Mouse (Mus musculus) bone marrow, adult 2 months (tissue): ENCODE measurements around the gene Spen. TPM values are rescaled to one million over a fixed set of nuclear protein-coding genes. Genes with fewer than 3 reads are reported as not detected.

Experiments
- H3K27ac ChIP-seq: fragments of 200-500 bp; 2 replicates; pipeline ENCODE4 v1.5.1; 2012; ENCODE audit warnings: low read depth, mild to moderate bottlenecking, control low read depth, inconsistent platforms, low read length; ENCODE audit not compliant: control insufficient read depth, poor library complexity, insufficient read depth
- H3K4me1 ChIP-seq: fragments of 200-500 bp; 2 replicates; pipeline ENCODE4 v1.6.1; 2011; ENCODE audit warnings: low read length; ENCODE audit not compliant: control insufficient read depth, insufficient read depth
- H3K4me3 ChIP-seq: fragments of 200-500 bp; replicated peaks from 2 replicates; pipeline ENCODE3; 2011; ENCODE audit warnings: mild to moderate bottlenecking, low read depth, low read length, control low read depth; ENCODE audit not compliant: control insufficient read depth
- CTCF ChIP-seq: fragments of 200-500 bp; IDR thresholded peaks from 2 replicates; pipeline ENCODE4 v1.5.1; 2011; ENCODE audit warnings: low read length, control low read depth; ENCODE audit not compliant: control insufficient read depth, insufficient read depth
- POLR2A ChIP-seq: fragments of 200-500 bp; IDR thresholded peaks from 2 replicates; pipeline ENCODE4 v1.6.1; 2011; ENCODE audit warnings: low read depth, mild to moderate bottlenecking, control low read depth, low read length, borderline replicate concordance; ENCODE audit not compliant: control insufficient read depth
- WGBS: fragments of 180-500 bp; shearing (Covaris S2); methylation state at CpG from one replicate; pipeline ENCODE4 v1.1.7; 2018; 5-methylcytosine and 5-hydroxymethylcytosine counted together
- polyA plus RNA-seq: library from polyadenylated mRNA; stranded (reverse); fragments of >200 nt; gene quantifications from 2 replicates; pipeline ENCODE4 v1.2.4, GENCODE M21; 2011; ENCODE audit warnings: low replicate concordance; ENCODE audit not compliant: missing spikeins, insufficient read depth, insufficient read length

Spen gene
- polyA plus RNA-seq, 1 experiment: 33.2 TPM

DNA sequence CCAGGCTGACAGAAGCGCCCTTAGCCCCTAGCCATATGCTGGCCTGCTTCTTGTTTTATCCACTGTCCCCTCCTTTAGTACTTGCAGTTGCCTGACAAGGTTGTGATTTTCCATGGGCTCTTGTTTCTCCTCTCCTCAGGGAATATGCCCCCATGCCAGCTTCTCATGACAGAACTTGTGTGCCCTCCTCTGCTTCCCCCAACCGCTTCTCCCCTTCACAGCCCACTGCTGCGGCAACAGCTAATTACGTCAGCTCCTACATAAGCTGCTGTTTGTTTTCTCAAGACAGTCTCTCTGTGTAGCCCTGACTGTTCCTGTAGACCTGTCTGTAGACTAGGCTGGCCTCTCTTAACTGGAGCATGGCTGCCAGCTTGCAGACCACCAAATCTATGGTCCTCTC, 82.9 kb downstream of the Spen start:
- H3K27ac ChIP-seq: 0 out of 2 replicates have a peak overlapping the region, but pooled peaks have one; percentile 11
- TF ChIP-seq POLR2A: no peak
- no peak for TF ChIP-seq CTCF
- H3K4me3 ChIP-seq: no peak overlapping the region
- peaks cover 6% of the 10 kb centered on the region; the same call in 1 of the 2 replicates for H3K4me1 ChIP-seq
- 66% methylated on average over 4 of the region's 4 CpGs for WGBS

DNA sequence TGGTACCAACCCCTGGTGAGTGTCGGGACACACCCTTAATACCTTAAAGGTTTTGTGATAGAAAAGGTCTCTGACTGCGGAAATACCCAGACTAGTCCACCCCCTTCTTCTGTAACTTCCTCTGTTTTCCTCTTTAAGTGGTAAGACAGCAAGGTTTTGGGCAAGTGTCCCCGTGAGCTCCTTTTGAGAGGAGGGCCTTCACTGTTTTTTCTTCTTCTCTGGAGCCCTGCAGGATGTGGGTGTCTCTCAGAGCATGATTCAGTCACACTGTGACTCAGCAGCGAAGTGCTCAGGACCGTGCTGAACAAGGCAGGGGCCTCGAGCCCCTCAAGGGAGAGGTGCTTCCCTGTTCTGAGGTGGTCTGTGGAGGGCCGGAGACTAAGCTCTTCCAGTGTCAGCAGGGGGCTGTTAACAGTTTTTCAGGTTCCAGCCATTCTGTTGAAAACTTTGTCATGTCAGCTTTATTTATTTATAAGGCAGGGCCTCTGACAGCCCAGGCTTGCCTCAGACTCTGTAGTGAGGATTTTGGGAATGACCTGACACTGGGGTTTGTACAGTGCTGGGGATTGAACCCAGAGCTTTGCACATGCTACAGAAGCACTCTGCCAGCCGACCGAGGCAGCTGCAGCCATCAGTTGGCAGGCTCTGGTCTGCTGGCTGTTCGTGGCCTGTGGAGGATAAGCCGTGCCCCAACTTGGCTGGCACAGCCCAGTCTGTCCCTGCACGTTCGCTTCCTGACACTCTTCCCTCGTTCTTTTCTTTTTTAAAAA, 83.6 kb downstream of the Spen start:
- TF ChIP-seq CTCF: no peak
- TF ChIP-seq POLR2A: no peak
- Histone ChIP-seq H3K27ac (peak overlapping the region; percentile 79), H3K4me3 (no peak overlapping the region), H3K4me1 (peaks cover 6% of the 10 kb centered on the region; the same call in 1 of the 2 replicates)
- 19% methylated on average over 14 of the region's 14 CpGs for WGBS

DNA sequence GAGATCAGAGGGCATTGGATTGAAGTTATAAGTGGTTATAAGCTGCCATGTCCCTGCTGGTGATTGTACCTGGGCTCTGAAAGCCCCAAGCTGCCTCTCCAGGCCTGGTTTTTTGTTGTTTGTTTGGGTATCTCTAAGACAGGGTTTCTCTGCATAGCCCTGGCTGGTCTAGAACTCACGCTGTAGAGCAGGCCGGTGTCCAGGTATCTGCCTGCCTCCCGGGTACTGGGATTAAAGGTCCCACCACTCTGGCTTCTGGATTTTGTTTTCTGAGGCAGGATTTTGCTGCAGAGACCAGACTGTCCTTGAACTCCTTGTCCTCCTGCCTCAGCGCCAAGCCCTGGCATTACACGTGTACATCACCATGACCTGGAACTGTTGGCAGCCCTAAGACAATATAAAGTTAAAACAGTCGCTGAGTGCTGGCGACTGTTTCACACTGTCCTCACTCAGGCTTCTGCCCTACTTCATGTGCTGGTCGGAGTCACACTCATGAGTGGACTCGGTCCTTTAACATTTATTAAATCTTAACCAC, 86.4 kb downstream of the Spen start:
- 89% methylated on average over 9 of the region's 9 CpGs for WGBS
- H3K4me3 ChIP-seq: no peak overlapping the region
- no peak overlapping the region for H3K27ac ChIP-seq
- TF ChIP-seq CTCF (no peak), POLR2A (no peak)
- peaks cover 6% of the 10 kb centered on the region; the same call in 1 of the 2 replicates for H3K4me1 ChIP-seq

DNA sequence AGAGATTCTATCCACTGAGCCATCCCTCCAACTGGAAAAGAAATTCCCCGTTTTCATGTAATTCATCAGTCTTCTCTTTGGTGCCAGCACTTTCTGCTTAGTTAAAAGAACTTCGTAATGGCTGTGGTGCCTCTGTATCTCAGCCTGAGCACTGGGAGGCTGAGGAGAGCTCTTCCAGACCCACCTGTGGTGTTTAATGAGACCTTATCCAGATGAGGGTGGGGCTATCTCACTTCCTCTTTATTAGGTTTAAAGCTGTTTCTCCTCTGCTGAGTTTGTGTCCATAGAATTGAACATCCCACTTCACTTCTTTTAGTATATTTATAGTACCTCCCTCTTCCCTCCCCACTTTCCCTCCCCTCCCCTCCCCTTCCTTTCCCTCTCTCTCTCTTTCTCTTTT, 87.1 kb downstream of the Spen start:
- TF ChIP-seq POLR2A (no peak), CTCF (no peak)
- Histone ChIP-seq H3K4me1 (peaks cover 6% of the 10 kb centered on the region; the same call in 1 of the 2 replicates), H3K27ac (no peak overlapping the region), H3K4me3 (no peak overlapping the region)
- 79% methylated on average over 2 of the region's 2 CpGs for WGBS

DNA sequence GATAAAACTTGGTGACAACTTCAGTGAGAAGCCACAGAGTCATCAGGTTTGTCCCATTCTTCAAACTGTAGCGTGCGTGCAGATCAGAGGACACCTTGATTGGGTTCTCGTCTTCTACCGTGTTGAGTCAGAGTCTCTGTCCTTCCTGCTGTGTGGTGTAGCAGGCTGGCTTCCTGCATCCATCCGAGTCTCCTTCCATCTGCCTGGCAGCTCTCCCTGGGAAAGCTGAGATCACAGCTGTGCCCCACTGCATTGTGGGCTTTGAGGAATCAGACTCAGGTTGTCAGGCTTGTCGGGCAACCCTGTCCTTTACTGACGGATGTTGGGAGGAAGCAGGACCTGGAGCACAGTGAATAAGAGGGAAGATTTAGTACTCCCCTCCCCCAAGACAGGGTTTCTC, 92.2 kb downstream of the Spen start:
- H3K4me1 ChIP-seq: peaks cover 1% of the 10 kb centered on the region; the same call in 1 of the 2 replicates
- no peak overlapping the region for H3K4me3 ChIP-seq
- H3K27ac ChIP-seq: no peak overlapping the region
- 77% methylated on average over 7 of the region's 7 CpGs for WGBS
- TF ChIP-seq CTCF (no peak), POLR2A (no peak)

DNA sequence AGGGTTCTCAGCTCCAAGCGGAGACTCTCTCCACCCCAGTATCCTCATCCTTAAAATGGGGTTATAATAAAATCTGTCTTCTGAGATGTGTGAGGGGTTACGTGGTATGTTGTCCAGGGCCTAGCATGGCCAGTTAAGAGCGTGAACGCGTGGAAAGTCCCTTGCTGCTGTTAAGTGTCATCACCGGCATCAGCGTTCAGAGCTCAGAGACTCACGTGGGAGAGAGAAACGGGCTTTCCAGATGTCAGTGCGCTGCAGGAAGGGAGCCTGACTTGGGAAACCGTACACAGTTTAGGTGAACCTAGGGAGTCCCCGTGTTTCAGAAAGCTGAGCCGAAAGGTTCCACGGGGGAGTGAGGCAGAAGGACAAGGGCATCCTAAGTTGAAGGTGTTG, 93.1 kb downstream of the Spen start:
- TF ChIP-seq CTCF (no peak), POLR2A (no peak)
- H3K4me1 ChIP-seq: peaks cover 1% of the 10 kb centered on the region; the same call in 1 of the 2 replicates
- WGBS: 21% methylated on average over 14 of the region's 14 CpGs

DNA sequence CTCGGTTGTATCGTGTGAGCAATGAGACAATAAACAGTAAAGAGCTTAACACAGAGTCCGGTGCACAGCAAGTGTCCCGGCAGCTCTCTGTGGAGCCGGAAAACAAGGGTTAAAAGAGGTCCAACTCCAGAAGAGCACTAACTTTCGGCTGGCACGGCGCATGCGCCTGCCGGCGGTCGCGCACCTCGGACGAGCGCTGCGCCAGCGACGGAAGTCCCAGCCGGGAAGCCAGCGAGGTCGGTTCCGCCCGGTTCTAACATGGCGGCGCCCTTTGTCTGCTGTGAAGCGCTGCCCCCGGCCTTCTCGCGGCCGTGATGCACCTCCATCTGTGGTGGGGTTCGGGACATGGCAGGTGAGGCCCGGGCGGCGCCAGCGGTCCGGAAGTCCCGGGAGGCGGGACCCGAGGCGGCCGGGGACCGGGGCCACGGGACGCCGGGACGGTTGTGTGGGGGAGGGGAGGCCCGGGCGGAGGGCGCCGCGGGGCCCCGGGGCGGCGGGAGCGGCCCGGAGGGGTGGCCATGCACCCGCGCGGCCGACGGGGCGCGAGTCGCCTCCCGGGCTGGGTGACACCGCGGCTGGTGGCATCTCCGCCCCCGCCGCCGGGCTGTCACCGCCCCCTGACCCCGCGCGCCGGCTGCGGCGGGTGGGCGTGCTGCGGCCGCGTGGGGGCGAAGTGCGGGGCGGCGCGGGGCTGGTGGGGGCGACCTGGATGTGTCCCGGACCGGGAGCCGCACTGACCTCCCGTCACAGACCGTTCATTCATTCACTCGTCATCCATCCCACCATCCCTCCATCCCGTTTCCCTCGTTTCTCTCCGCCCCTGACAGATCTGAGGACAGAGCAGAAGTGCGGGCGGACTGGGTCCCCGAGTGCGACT, 93.7 kb downstream of the Spen start, which contains the start of gene Zbtb17:
TSS of gene Zbtb17 (plus strand) at position 204 of the 877 bp plus-strand sequence.
- Histone ChIP-seq H3K4me3 (peak within 1 kb of the TSS; percentile 92), H3K4me1 (peaks cover 1% of the 10 kb centered on the region; the same call in 1 of the 2 replicates), H3K27ac (peak within 1 kb of the TSS; percentile 45; the same call in 1 of the 2 replicates)
- TF ChIP-seq POLR2A: peak; percentile 64; the same call in 1 of the 2 replicates
- TF ChIP-seq CTCF: 0 out of 2 replicates have a peak, but pooled peaks have one; percentile 7
- under 1% methylated on average over 72 of the region's 102 CpGs for WGBS

More for the DNA sequence above, 93.1 kb downstream of the Spen start:
- Histone ChIP-seq H3K27ac (no peak overlapping the region), H3K4me3 (peak overlapping the region; percentile 92)
